Mouse (Mus musculus) left cerebral cortex, adult 18-20 months (tissue): ENCODE measurements around the gene Sbf2. TPM values are rescaled to one million over a fixed set of nuclear protein-coding genes. Genes with fewer than 3 reads are reported as not detected.
A peak's percentile ranks its signal among the peaks of the same experiment; 100 is the strongest.
"Not testable (repeated sequence)": the region's sequence is repeated elsewhere in the genome, so short reads cannot be mapped to it uniquely, and the experiment has no call there.

Source experiments
- DNase-seq, 2 experiments: peaks; one replicate each; pipeline ENCODE4 v3.0.0; 2021 to 2022; ENCODE audit warnings: low spot score in 2 of 2, mixed read lengths in 1 of 2
- long read RNA-seq, 2 experiments: library from polyadenylated mRNA; stranded (forward); transcript quantifications; one replicate each; pipeline ENCODE4 v2.0.0; 2021
- total RNA-seq, 2 experiments: library from RNA; stranded (reverse); gene quantifications; 2 replicates each; pipeline ENCODE4 v1.2.3; 2021

The Sbf2 gene
- total RNA-seq: 10 to 100 TPM; 52.6 to 55.5 TPM
- long read RNA-seq, experiment 1, full-length matches to known transcripts: 4 of 18 reads
- long read RNA-seq, experiment 1, partial matches to known transcripts: 7 of 18 reads
- long read RNA-seq, experiment 1, other reads (novel, unspliced or antisense): 7 of 18 reads
- long read RNA-seq, experiment 2, full-length matches to known transcripts: 1 of 9 reads
- long read RNA-seq, experiment 2, partial matches to known transcripts: 2 of 9 reads
- long read RNA-seq, experiment 2, other reads (novel, unspliced or antisense): 6 of 9 reads

GRCm38 (mm10) chr7:110614133-110615063, at the start of gene Sbf2:
Sbf2 (minus strand) TSS chr7:110614922.
- DNase-seq: peak; percentile 57 to 76

- no peak for DNase-seq
Measured at GRCm38 (mm10) chr7:110658378-110658928, 43.7 kb upstream of the Sbf2 start.

- no peak for DNase-seq
Measured at GRCm38 (mm10) chr7:110655966-110656365, 41.2 kb upstream of the Sbf2 start.

GRCm38 (mm10) chr7:110655230-110655629, 40.5 kb upstream of the Sbf2 start:
- DNase-seq: no peak

GRCm38 (mm10) chr7:110651091-110651490, 36.4 kb upstream of the Sbf2 start:
- no peak for DNase-seq

- no peak for DNase-seq
Measured at GRCm38 (mm10) chr7:110650491-110650890, 35.8 kb upstream of the Sbf2 start.

- no peak for DNase-seq
Measured at GRCm38 (mm10) chr7:110649133-110649987, 34.6 kb upstream of the Sbf2 start.

- no peak for DNase-seq
Measured at GRCm38 (mm10) chr7:110648455-110649085, 33.8 kb upstream of the Sbf2 start.

- DNase-seq: no peak
Measured at GRCm38 (mm10) chr7:110647559-110648454, 33.1 kb upstream of the Sbf2 start.

- no peak for DNase-seq
Measured at GRCm38 (mm10) chr7:110646611-110647407, 32.1 kb upstream of the Sbf2 start.

GRCm38 (mm10) chr7:110645859-110646258, 31.1 kb upstream of the Sbf2 start:
- DNase-seq: no peak

GRCm38 (mm10) chr7:110645311-110645710, 30.6 kb upstream of the Sbf2 start:
- peak; percentile 61 to 80 for DNase-seq

GRCm38 (mm10) chr7:110639958-110640357, 25.2 kb upstream of the Sbf2 start:
- DNase-seq: not testable (repeated sequence)

- DNase-seq: no peak
Measured at GRCm38 (mm10) chr7:110639291-110639915, 24.7 kb upstream of the Sbf2 start.

GRCm38 (mm10) chr7:110638305-110639110, 23.8 kb upstream of the Sbf2 start:
- DNase-seq: no peak

- no peak for DNase-seq
Measured at GRCm38 (mm10) chr7:110636559-110636958, 21.8 kb upstream of the Sbf2 start.

GRCm38 (mm10) chr7:110635929-110636328, 21.2 kb upstream of the Sbf2 start:
- DNase-seq: no peak
